Mouse (Mus musculus): ENCODE data around the gene Itga4. TPM values are rescaled to one million over a fixed set of nuclear protein-coding genes. Genes with fewer than 3 reads are reported as not detected.

The Itga4 gene
- total RNA-seq (2021): 1 to 10 TPM; 3.7 to 5.1 TPM
- long read RNA-seq, experiment 1: 0 reads
- long read RNA-seq, experiment 2, partial matches to known transcripts: 0 of 1 reads
- long read RNA-seq, experiment 2, other reads (novel, unspliced or antisense): 1 of 1 reads

DNA sequence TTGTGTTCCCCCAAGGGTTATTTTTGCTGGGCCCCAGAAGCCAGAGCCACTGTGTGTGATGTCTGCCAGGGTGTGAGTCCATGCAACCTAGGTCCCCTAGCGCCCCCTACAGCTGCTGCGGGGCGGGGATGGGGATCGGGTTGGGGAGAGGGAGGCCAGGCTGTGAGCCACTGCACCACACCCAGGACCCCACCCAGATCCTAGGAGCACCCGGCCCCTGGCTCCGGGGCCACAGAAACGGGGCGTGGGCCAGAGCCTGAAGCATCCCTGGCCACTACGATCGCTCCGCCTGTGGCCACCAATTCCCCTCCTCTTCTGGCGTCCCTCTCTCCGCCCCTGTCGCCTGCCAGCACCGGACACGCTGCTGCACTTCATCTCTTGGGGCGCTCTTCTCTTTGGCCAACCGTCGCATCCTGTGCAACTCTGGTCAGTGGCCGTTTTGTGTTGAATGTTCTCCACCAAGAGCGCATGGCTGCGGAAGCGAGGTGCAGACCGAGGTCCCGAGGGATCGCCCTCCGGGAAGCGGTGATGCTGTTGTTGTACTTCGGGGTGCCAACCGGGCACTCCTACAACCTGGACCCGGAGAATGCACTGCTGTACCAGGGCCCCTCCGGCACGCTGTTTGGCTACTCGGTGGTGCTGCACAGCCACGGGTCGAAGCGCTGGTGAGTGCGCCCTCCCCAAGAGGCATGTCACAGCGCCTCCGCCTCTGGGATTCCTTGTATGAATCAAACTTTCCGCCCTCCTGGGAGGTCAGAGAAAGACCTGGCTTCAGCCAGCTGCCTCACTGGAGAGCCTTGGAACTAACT is at the start of gene Itga4:
TSS of gene Itga4 (plus strand) at position 235 of the 809 bp plus-strand sequence.
- DNase-seq: peak; percentile 71

DNA sequence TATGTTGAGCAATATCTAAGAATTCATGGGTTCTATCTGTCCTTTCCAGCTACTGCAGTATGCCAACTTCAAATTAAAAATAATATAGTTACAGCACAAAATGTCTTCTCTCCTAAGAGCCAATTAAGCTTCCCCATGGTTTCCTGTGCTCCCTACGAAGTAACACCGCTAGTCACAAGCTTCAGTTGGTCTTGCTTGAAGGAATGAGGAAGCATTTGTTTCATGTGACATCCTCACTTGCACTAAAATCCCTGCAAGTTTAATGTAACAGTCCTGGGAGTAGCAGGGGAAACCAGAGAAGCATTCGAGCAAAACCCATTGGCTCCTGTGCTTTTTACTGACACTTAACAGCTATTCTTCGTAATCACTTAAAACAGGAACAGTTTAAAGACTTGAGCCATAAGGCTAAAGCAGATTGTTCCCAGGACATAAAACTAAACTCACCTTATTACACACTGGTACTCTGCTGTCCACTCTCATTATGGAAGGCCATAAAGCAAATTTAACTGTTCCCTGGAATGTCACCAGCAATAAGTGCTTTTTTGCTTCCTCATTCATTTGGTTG is 49.0 kb upstream of the Itga4 start:
- DNase-seq: no peak

DNA sequence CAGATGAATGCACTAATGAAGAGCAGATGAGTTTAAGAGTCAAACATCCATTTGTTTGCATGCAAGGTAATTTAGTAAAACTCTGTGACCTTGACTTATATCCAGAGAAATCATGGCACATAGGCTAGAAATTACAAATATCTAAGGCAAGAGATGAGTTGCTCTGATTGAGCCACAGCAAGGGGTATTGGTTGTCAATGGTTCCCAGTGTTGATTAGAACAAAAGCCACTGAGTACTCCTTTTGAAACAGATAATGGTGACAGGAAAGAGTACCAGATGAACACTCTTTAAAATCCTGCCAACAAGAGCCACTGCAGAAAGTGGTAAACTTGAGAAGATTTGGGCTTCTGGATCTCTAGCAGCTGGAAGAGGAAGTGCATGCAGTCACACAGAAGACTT is 40.2 kb upstream of the Itga4 start:
- DNase-seq: no peak

DNA sequence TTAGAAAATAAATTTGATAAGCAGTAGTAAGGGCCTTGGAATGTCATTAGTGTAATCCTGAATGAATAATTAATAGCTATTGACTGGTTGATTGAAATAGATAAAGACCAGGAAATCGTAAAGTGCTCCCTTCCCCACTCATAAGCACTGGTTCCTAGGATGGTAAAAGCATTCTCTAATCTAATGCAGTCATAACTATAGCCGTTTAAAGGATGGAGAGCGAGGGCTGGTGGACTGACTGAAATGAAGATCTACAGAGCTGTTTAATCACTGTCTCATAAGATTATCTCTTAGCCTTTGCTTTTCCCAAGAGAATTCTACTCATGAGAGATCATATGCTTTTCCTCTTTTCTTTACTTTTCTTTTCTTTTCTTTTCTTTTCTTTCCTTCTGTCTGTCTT is 39.7 kb upstream of the Itga4 start:
- DNase-seq: no peak

DNA sequence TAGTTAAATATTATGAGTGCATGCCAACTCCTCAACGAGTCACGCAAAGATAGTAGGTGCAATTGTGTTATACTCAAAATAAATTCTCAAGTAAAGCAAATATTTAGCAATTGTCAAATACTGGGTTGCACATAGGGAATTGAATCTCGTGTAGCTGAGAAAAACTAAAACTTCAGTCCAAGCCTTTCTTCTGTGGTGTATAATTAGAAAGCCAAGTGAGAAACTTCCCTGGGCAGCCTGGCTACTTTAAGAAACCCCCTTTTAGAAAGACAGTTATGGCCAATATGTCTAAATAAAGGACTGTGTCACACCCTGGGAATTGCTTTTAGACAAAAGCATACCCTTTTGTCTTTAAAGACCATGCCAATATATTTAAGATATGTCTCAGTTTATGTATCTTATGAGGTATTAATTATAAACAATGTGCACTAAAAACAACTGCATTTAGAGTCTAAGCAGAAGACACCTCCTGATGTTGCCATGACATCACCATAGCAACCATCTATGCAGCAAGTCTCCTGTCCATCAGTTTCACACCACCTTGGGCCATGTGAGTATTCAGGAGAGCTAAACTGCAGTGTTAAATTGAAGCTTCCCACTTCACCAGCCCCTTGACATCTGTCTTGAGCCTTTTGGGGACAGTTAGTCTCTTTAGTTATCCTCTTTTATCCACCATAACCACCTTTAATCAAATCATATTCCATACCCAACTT is 30.4 kb upstream of the Itga4 start:
- no peak for DNase-seq

DNA sequence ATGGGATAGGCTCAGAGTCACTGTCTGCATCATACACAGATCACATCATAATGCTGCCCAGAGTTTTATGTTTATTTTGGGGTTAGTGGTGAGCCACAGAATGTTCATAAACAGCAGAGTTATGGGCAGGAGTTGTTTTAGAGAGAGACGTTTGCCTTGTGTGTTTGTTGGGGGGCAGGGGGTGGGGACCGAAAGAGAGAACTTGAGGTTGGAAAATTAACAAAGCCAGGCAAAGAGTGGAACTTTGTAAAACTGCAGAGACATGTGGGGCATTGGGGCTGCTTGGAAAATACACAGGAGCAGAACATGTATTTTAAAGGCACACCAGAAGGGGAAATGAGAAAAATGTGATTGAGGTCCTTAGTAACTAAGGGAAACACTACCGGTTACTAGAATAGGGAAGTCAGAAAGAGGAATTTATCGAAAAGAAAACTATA is 27.4 kb upstream of the Itga4 start:
- DNase-seq: no peak

DNA sequence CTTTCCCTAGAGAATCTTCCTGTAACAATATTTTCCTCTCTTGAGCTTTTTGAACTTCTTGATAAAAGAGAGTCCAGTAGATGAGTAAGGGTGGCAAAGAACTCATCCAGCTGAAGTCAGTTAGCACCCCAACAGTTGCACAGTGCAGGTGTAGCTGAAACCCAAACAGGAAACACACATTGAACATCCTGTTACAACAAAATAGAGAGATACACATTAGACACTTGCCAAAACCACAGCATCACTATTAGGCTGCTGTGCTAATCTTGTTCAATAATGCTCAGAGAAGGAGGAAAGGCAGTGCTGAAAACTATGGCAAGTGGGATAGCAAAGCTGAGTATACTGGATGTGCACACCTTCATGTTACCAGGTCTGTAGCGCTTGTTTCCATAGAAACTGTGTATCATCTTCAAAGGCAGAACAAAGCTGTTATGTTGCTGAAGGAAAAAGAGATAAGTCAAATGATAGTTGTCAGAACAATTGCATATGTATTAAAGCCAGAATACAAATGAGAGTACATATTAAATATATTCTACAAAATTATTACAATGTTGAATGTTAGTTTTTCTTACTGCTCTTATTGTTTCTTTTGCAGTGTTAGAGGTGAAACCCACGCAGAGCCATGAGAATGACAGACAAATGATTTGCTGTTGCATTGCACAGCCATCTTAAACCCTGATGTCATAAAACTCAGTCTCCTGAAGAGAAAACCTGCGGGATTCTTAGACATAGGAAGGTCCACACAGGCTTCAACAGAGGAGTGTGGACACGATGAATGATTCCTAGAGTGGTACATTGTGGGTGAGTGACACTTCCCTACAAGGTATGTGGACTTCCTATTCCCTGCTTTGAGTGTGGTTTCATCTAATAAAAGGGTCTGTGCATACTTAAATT is 23.9 kb upstream of the Itga4 start:
- DNase-seq: no peak

DNA sequence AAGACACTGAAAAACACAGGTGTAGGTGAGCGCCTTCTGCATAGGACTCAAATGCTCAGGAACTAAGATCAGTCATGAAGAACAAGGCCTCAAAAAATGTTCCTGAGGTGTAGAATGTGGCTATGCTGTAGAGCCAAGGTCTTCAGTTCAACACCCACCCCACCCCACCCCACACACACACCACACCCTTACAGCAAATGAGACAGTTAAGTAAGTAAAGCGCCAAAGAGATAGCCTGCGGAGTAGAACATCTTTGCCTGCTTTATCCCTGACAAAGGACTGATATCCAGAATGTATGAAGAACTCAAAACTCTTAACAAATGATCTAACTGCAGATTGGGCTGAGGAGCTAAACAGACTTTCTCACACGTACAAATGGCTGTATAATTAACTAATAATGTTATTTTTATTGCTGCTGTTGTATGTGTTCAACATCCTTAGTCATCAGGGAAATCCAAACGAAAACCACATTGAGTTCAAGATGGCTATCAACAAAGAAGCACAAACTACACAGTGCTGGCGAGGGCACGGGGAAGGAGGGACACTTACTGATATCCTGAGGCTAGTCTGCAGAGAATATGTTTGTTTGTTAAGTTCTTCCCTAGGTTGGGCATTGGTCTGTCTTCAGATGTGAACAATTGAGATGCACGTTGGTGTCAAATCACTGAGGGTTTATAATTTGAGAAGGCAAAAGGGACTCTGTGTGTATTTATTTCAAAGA is 19.3 kb upstream of the Itga4 start:
- DNase-seq: no peak

DNA sequence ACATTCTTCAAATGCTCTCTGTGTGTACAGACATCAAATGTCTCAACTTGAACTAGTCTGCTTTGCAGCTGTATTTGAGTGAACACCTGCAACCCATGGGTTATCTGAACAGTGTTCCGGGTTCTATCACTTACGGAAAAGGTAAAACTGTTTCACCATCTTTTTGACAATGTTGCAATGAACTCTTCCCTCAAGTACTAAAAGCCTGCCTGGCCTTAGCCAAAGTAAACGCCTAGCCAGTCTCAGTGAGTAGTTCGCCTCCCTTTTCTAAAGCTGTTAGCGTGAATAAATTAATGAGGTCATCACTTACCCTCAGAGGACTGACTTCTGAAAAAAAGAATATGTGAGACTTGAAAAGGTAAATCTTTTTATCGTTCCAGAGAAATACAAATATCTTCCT is 18.0 kb upstream of the Itga4 start:
- no peak for DNase-seq

DNA sequence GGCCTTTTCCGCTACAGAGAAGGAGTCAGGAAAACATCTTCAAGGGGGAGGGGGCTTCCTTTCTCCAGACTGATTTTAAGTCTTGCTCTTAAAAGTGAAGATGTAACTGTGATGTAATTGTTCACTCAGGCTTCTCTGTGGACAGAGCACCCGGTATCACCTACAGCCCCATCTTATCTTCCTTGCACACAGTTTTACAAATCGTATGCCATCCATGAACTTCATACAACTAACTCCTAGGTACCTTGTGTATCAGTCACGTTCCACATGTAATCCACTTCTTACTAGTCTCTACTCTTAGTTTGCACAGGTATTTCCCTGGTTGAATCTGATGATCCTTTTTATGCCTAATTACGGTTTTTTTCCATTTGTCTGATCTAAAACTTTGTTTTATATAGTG is 10.9 kb upstream of the Itga4 start:
- no peak for DNase-seq

DNA sequence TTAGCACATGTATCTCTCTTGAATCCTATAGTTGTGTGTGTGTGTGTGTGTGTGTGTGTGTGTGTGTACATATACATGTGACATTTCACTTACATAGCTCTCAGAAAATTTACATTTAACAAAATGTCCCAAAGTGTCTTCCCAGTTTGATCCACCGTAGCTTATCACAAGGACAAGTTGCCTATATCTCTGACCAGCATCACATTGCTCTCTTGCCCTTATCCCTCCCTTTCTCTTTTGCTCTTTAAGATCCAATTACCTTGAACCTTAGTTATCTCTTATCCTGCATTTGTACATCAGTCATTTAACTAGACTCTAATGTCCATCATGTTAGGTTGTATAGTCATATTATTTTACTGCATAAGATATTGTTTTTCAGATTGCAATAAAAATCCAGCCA is 10.5 kb upstream of the Itga4 start:
- DNase-seq: no peak

DNA sequence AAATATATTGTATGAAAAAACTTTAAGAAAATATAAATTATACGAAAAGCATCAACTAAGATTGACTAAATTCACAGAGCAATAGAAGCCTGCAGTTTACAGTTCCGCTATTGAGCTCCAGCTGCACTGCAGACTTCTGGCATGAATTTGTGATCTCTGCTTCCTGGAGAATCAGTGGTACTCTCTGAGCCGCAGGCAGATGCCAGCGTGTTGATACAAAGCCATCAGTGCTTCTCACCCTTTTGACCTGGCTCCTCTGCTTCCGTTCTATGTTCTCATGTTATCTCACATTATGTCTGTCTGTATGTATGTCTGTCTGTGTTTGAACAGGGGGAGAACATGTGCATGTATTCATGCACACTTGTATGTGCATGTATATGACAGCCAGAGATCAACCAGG is 6.9 kb upstream of the Itga4 start:
- DNase-seq: no peak

DNA sequence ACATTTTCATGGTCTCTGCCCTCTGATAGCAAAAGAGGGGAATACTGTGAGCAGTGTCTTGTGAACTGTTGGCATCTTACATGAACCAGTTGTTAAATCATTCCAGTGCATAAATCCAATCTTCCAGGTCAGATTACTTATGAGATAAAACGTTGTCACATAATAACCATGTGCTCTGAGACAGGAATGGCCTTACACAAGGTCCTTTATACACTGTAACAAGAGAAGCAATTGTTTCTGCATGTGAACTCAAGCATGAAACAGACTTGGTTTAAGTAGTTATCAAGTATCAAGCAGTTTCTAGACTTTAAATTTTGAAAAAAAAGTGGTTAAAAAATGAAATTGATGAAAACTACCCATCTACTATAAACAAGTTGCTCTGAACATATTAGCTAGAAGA is 4.7 kb upstream of the Itga4 start:
- DNase-seq: no peak

DNA sequence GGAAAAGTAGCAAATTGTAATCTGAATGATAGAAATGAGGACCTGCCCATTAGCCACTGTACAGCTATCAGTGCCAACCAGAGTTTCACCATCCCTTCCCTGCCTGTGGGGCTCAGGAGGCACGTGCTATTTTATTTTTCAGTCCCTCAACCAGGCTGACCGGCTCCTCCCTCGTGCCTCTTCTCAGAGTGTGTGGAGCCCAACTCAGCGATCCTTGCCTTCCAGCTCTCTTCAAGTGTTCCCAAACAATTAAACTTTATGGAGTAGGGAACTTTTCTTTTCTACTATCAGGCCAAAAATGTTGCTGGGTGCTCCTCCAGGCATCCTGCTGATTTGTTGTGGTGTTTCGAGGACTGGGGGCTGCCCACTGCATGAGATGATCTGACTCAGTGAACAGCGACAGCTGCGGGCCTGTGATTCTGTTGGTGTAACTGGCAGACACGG is 1.4 kb upstream of the Itga4 start:
- DNase-seq: no peak

DNA sequence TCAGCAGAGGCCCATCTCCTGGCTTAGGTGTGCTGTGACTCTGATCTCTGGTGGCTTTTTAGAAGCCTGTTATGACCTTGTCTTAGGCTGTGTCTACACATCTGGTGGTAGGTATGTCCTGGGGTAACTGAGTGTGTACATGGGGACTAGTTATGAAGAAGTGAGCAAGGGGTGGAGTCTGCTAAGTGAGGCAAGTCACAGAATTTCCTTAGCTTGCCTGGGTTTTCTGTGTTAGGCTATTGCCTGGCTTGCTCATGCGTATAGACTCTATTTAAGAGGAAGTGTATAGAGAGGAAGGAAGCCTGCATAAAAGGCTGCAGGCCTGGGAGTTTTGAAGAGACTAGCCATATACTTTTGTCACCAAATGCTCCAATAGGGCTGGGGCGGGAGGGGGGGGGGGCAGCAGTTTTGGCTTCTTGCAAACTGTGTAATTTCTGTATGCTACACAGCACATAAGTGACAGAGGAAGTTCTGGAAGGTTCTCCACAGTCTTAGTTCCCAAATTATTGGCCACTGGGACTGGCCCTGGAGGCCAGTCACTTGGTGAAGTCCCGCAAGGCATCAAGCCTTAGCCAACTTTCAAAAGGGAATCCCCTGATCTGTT is 536 bp upstream of the Itga4 start:
- DNase-seq: no peak

DNA sequence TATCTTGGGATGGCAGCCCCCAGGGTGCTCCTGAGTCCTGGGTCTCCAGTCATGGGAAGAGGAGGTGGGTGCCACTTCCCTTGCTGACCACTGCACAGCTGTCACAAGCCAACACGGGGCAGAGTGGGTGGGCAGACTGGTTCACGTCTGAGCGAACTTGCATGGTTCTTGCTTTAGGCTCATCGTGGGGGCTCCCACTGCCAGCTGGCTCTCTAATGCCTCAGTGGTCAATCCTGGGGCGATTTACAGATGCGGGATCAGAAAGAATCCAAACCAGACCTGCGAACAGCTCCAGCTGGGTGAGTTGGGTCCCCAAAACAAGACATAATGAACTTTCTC is 744 bp downstream of the Itga4 start:
- no peak for DNase-seq

DNA sequence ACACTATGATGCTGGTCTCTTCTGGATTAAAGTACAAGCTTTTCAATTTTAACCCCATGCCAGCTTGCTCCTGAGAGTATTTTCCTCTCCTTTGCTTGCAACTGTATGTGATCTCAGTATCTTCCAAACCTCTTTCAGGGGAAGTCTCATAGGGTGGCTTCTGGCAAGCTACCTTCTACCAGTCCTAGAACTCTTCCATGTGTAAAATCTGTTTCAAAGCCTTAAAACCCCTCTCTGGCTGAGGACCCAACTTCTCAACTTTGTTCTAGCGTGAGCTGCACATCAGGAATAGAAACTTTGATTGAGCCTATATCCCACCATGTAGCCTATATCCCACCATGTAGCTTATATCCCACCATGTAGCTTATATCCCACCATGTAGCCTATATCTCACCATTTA is 1.1 kb downstream of the Itga4 start:
- DNase-seq: no peak

DNA sequence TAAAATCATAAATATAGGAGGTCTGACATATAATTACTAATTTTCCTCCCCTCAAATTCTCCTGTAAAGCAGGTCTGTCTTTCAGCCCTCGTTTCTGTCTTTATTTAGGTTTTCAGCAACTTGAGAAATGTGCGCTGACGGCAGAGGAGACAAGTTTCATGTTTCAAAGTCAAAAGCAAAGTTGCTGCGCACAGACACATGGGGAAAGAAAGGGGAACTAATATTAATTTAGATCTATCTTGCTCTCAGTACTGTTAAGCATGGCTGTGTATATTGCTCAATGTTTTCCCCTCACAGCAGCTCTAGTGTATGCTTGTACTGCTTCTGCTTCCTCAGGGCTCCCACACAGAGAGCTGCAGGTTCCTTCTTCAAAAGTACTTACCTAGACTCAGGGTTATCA is 1.7 kb downstream of the Itga4 start:
- DNase-seq: no peak

DNA sequence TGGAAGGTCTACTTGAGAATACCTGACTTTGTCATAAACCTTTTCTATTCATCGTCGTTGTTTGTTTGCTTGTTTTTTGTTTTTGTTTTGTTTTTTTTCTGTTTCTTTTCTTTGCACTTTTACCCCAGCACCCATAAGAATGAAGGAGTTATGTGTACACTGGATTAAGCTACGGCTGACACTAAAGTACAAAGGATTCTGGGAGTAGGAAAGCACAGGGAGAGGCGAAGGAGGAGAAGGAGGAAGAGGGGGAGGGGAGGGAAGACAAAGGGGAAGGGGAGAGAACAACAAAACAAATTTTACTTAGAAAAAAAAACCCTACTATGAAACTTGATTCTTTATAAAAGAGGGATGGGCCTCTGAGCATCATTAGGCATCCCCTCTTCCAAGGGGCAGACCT is 2.2 kb downstream of the Itga4 start:
- DNase-seq: no peak

DNA sequence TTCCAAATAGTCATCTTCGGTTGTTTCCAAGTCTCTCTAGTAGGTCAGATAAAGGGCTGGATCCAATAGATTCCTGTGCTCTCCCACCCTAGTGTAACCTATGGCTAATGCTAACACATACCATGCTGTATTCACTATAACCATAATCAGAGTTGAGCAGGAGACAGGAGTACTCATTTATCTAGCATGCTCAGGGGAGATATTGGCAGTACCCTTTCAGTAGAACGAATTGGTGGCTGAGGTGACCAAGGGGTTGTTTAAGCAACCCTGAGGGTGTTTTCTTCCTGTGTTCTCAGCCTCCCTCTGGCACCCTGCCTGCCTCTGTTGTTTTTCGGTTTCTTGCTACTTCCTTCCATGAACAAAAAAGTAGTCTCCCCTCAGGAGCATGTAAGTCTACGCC is 4.1 kb downstream of the Itga4 start:
- DNase-seq: no peak

DNA sequence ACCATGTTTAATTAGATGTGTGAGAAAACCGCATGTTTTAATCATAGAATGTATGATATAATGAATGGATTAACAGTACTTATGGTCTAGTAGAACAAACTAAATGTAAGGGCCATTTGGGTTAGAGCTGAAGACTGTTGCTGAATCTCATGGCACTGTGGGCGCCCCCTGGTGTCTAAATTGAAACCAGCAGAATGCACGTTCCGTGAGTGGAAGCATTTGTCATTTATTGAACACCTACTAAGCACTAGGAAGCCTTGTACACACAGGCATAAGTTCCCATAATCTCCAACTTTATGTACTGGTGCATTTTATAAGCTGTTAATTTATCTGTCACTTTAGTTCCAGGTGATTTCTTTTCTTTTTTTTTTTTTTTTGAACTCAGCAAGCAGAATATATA is 10.4 kb downstream of the Itga4 start:
- DNase-seq: no peak
